Mouse (Mus musculus) ES-Bruce4 (cell line): ENCODE measurements at regions not wholly inside any gene's neighbourhood (a gene's known extent, or its start where the extent isn't known, plus 50 kb on each side); places are given as distances from the start of the nearest gene placed in this dataset.

Experiments used
- CTCF ChIP-seq: IDR thresholded peaks from one replicate; pipeline ENCODE4 v1.8.1; 2011; ENCODE audit warnings: low read depth, low read length
- EP300 ChIP-seq: IDR thresholded peaks from 2 replicates; pipeline ENCODE4 v1.6.1; 2011; ENCODE audit warnings: low read depth, low read length; ENCODE audit not compliant: insufficient read depth
- POLR2A ChIP-seq: IDR thresholded peaks from one replicate; pipeline ENCODE4 v1.8.1; 2011; ENCODE audit warnings: low read length; ENCODE audit not compliant: insufficient read depth

DNA sequence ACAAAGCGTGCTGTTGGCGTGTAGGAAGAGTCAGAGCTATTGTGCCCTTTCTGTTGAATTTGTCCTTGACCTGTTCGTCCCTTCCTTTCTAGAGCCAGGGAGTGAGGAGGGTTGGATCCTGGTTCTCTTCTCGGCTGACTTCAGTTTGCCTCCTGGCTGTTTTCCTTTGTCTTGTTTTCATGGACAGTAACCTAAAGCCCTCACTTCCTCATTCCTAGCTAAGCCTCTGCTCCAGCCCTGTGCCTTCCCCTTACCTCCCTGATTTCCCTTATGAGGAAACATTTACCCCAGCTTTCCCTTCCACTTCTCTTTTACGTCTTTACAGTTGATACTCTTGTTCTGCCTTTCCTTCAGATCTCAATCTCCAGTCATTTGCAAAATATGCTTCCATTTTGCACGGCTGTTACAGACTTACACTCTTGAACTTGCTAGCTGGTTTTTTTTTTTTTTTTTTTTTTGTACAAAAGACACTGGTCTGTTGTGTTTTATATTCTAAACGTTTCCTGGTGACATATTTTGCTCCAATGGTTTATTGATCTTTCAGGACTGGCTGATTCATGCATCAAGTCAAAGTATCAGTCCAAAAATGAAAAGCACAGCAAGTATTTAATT, 50.5 kb upstream of the Prkar2b start:
- no peak for TF ChIP-seq POLR2A
- no peak for TF ChIP-seq CTCF
- peak; percentile 85 for TF ChIP-seq EP300
